Mouse (Mus musculus) left cerebral cortex, adult 18-20 months (tissue): ENCODE data around the gene Cd63. TPM values are rescaled to one million over a fixed set of nuclear protein-coding genes. Genes with fewer than 3 reads are reported as not detected.

Source experiments
- total RNA-seq, 2 experiments: library from RNA; stranded (reverse); gene quantifications; 2 replicates each; pipeline ENCODE4 v1.2.3; 2021

Gene Cd63
- total RNA-seq, 2 experiments from 2014 or later: 69.1 to 71.4 TPM

Other genes starting within 250 kb of the Cd63 start
- gene Suox, start 226.9 kb upstream of the Cd63 start, total RNA-seq: 10 to 100 TPM; 12.2 to 12.4 TPM
- gene Rab5b, start 204.7 kb upstream of the Cd63 start, total RNA-seq: 100 to 1,000 TPM; 131 to 136 TPM
- gene Pmel, start 196.8 kb upstream of the Cd63 start, total RNA-seq: under 1 TPM; 0.54 to 0.88 TPM
- gene Cdk2, start 196.0 kb upstream of the Cd63 start, total RNA-seq: 1 to 10 TPM; 1.4 to 2.6 TPM
- gene Dgka, start 156.1 kb upstream of the Cd63 start, total RNA-seq: 1 to 10 TPM; 8.2 to 8.5 TPM
- 10 to 100 TPM; 25.0 to 25.7 TPM for gene Pym1, start 153.1 kb upstream of the Cd63 start, total RNA-seq
- under 1 TPM; 0.63 to 0.66 TPM for gene Mmp19, start 110.1 kb upstream of the Cd63 start, total RNA-seq
- 10 to 100 TPM; 64.6 to 67.0 TPM for gene Dnajc14, start 96.9 kb upstream of the Cd63 start, total RNA-seq
- gene Tmem198b, start 96.6 kb upstream of the Cd63 start, total RNA-seq: 1 to 10 TPM; 6.9 to 7.1 TPM
- 10 to 100 TPM; 39.5 to 39.6 TPM for gene Sarnp, start 83.7 kb upstream of the Cd63 start, total RNA-seq
- 1 to 10 TPM; 8.0 to 8.6 TPM for gene Ormdl2, start 79.3 kb upstream of the Cd63 start, total RNA-seq
- gene Gdf11, start 9.3 kb upstream of the Cd63 start, total RNA-seq: 10 to 100 TPM; 12.5 to 15.2 TPM
- 1 to 10 TPM; 3.6 to 7.6 TPM for gene Rdh5, start 21.9 kb downstream of the Cd63 start, total RNA-seq
- 10 to 100 TPM; 79.8 to 82.3 TPM for gene Bloc1s1, start 23.0 kb downstream of the Cd63 start, total RNA-seq
- 10 to 100 TPM; 13.5 TPM for gene Itga7, start 32.8 kb downstream of the Cd63 start, total RNA-seq
- gene Mettl7b, start 60.0 kb downstream of the Cd63 start, total RNA-seq: not detected
- not detected for gene Olfr9, start 88.4 kb downstream of the Cd63 start, total RNA-seq
- not detected for gene Olfr763, start 109.8 kb downstream of the Cd63 start, total RNA-seq
- gene Olfr764-ps1, start 138.9 kb downstream of the Cd63 start, total RNA-seq: not detected
- not detected for gene Olfr765, start 149.0 kb downstream of the Cd63 start, total RNA-seq
- not detected for gene Olfr766-ps1, start 168.0 kb downstream of the Cd63 start, total RNA-seq
- not detected for gene Olfr767, start 181.9 kb downstream of the Cd63 start, total RNA-seq
- not detected for gene Olfr768, start 198.4 kb downstream of the Cd63 start, total RNA-seq
- gene Olfr769, start 216.9 kb downstream of the Cd63 start, total RNA-seq: not detected
- not detected for gene Olfr770, start 238.0 kb downstream of the Cd63 start, total RNA-seq